Mouse (Mus musculus): ENCODE measurements at regions not wholly inside any gene's neighbourhood (a gene's known extent, or its start where the extent isn't known, plus 50 kb on each side); places are given as distances from the start of the nearest gene placed in this dataset.

GRCm38 (mm10) chr10:16990227-16990626, 732.8 kb upstream of the Cited2 start:
- Histone ChIP-seq H3K27me3 (ENCODE audit: control insufficient read depth, insufficient read depth, low read length, poor library complexity, severe bottlenecking) (no peaks in the 10 kb centered on the region), H3K4me1 (ENCODE audit: control insufficient read depth, insufficient read depth, low read length) (no peaks in the 10 kb centered on the region)
- no peak for TF ChIP-seq EP300 (IDR thresholded peaks at IDR 0.05; ENCODE audit: insufficient read depth, low read depth, low read length)
- no peak for TF ChIP-seq POLR2A (IDR thresholded peaks at IDR 0.05; ENCODE audit: insufficient read depth, low read length)
- TF ChIP-seq CTCF (IDR thresholded peaks at IDR 0.05; ENCODE audit: low read depth, low read length), result no peak

GRCm38 (mm10) chr10:16993789-16994188, 729.2 kb upstream of the Cited2 start:
- no peaks in the 10 kb centered on the region for H3K9me3 ChIP-seq (replicated peaks; ENCODE audit: control insufficient read depth, insufficient read depth, low read length, poor library complexity, severe bottlenecking)
- H3K27ac ChIP-seq (ENCODE audit: insufficient read depth, low read length), result no peak overlapping the region
- no peaks in the 10 kb centered on the region for H3K36me3 ChIP-seq (ENCODE audit: control insufficient read depth, insufficient read depth, low read length, poor library complexity, severe bottlenecking)
- H3K9ac ChIP-seq (ENCODE audit: low read depth, poor library complexity, severe bottlenecking), result no peak overlapping the region
- TF ChIP-seq EP300 (IDR thresholded peaks at IDR 0.05; ENCODE audit: insufficient read depth, low read depth, low read length) (no peak), CTCF (IDR thresholded peaks at IDR 0.05; ENCODE audit: low read depth, low read length) (no peak), POLR2A (IDR thresholded peaks at IDR 0.05; ENCODE audit: insufficient read depth, low read length) (no peak)
- no peaks in the 10 kb centered on the region for H3K4me1 ChIP-seq (ENCODE audit: control insufficient read depth, insufficient read depth, low read length)
- H3K4me3 ChIP-seq (ENCODE audit: low read depth, low read length), result no peak overlapping the region
- H3K27me3 ChIP-seq (ENCODE audit: control insufficient read depth, insufficient read depth, low read length, poor library complexity, severe bottlenecking), result no peaks in the 10 kb centered on the region

More at GRCm38 (mm10) chr10:16990227-16990626, 732.8 kb upstream of the Cited2 start:
- Histone ChIP-seq H3K36me3 (ENCODE audit: control insufficient read depth, insufficient read depth, low read length, poor library complexity, severe bottlenecking) (no peaks in the 10 kb centered on the region), H3K27ac (ENCODE audit: insufficient read depth, low read length) (no peak overlapping the region), H3K9me3 (replicated peaks; ENCODE audit: control insufficient read depth, insufficient read depth, low read length, poor library complexity, severe bottlenecking) (no peaks in the 10 kb centered on the region), H3K4me3 (ENCODE audit: low read depth, low read length) (no peak overlapping the region), H3K9ac (ENCODE audit: low read depth, poor library complexity, severe bottlenecking) (no peak overlapping the region)

GRCm38 (mm10) chr10:16994526-16994925, 728.5 kb upstream of the Cited2 start:
- H3K9ac ChIP-seq (ENCODE audit: low read depth, poor library complexity, severe bottlenecking), result no peak overlapping the region
- H3K27ac ChIP-seq (ENCODE audit: insufficient read depth, low read length), result no peak overlapping the region
- H3K9me3 ChIP-seq (replicated peaks; ENCODE audit: control insufficient read depth, insufficient read depth, low read length, poor library complexity, severe bottlenecking), result no peaks in the 10 kb centered on the region
- TF ChIP-seq POLR2A (IDR thresholded peaks at IDR 0.05; ENCODE audit: insufficient read depth, low read length), result no peak
- TF ChIP-seq EP300 (IDR thresholded peaks at IDR 0.05; ENCODE audit: insufficient read depth, low read depth, low read length), result no peak
- TF ChIP-seq CTCF (IDR thresholded peaks at IDR 0.05; ENCODE audit: low read depth, low read length), result no peak
- H3K4me3 ChIP-seq (ENCODE audit: low read depth, low read length), result no peak overlapping the region
- H3K4me1 ChIP-seq (ENCODE audit: control insufficient read depth, insufficient read depth, low read length), result no peaks in the 10 kb centered on the region
- no peaks in the 10 kb centered on the region for H3K27me3 ChIP-seq (ENCODE audit: control insufficient read depth, insufficient read depth, low read length, poor library complexity, severe bottlenecking)
- H3K36me3 ChIP-seq (ENCODE audit: control insufficient read depth, insufficient read depth, low read length, poor library complexity, severe bottlenecking), result no peaks in the 10 kb centered on the region

GRCm38 (mm10) chr10:16995010-16995409, 728.0 kb upstream of the Cited2 start:
- no peaks in the 10 kb centered on the region for H3K27me3 ChIP-seq (ENCODE audit: control insufficient read depth, insufficient read depth, low read length, poor library complexity, severe bottlenecking)
- H3K4me3 ChIP-seq (ENCODE audit: low read depth, low read length), result no peak overlapping the region
- no peaks in the 10 kb centered on the region for H3K36me3 ChIP-seq (ENCODE audit: control insufficient read depth, insufficient read depth, low read length, poor library complexity, severe bottlenecking)
- H3K9ac ChIP-seq (ENCODE audit: low read depth, poor library complexity, severe bottlenecking), result no peak overlapping the region
- H3K4me1 ChIP-seq (ENCODE audit: control insufficient read depth, insufficient read depth, low read length), result no peaks in the 10 kb centered on the region
- H3K27ac ChIP-seq (ENCODE audit: insufficient read depth, low read length), result no peak overlapping the region
- H3K9me3 ChIP-seq (replicated peaks; ENCODE audit: control insufficient read depth, insufficient read depth, low read length, poor library complexity, severe bottlenecking), result no peaks in the 10 kb centered on the region
- TF ChIP-seq EP300 (IDR thresholded peaks at IDR 0.05; ENCODE audit: insufficient read depth, low read depth, low read length) (no peak), POLR2A (IDR thresholded peaks at IDR 0.05; ENCODE audit: insufficient read depth, low read length) (no peak), CTCF (IDR thresholded peaks at IDR 0.05; ENCODE audit: low read depth, low read length) (no peak)

- Histone ChIP-seq H3K9me3 (replicated peaks; ENCODE audit: control insufficient read depth, insufficient read depth, low read length, poor library complexity, severe bottlenecking) (no peaks in the 10 kb centered on the region), H3K4me1 (ENCODE audit: control insufficient read depth, insufficient read depth, low read length) (no peaks in the 10 kb centered on the region), H3K9ac (ENCODE audit: low read depth, poor library complexity, severe bottlenecking) (no peak overlapping the region), H3K36me3 (ENCODE audit: control insufficient read depth, insufficient read depth, low read length, poor library complexity, severe bottlenecking) (no peaks in the 10 kb centered on the region), H3K27ac (ENCODE audit: insufficient read depth, low read length) (no peak overlapping the region), H3K27me3 (ENCODE audit: control insufficient read depth, insufficient read depth, low read length, poor library complexity, severe bottlenecking) (no peaks in the 10 kb centered on the region), H3K4me3 (ENCODE audit: low read depth, low read length) (no peak overlapping the region)
- TF ChIP-seq POLR2A (IDR thresholded peaks at IDR 0.05; ENCODE audit: insufficient read depth, low read length) (no peak), CTCF (IDR thresholded peaks at IDR 0.05; ENCODE audit: low read depth, low read length) (no peak)
Measured at GRCm38 (mm10) chr10:16996820-16997466, 726.1 kb upstream of the Cited2 start.

- TF ChIP-seq CTCF (IDR thresholded peaks at IDR 0.05; ENCODE audit: low read depth, low read length) (no peak), EP300 (IDR thresholded peaks at IDR 0.05; ENCODE audit: insufficient read depth, low read depth, low read length) (no peak), POLR2A (IDR thresholded peaks at IDR 0.05; ENCODE audit: insufficient read depth, low read length) (no peak)
- Histone ChIP-seq H3K4me1 (ENCODE audit: control insufficient read depth, insufficient read depth, low read length) (no peaks in the 10 kb centered on the region), H3K36me3 (ENCODE audit: control insufficient read depth, insufficient read depth, low read length, poor library complexity, severe bottlenecking) (no peaks in the 10 kb centered on the region), H3K27me3 (ENCODE audit: control insufficient read depth, insufficient read depth, low read length, poor library complexity, severe bottlenecking) (no peaks in the 10 kb centered on the region), H3K9me3 (replicated peaks; ENCODE audit: control insufficient read depth, insufficient read depth, low read length, poor library complexity, severe bottlenecking) (no peaks in the 10 kb centered on the region), H3K9ac (ENCODE audit: low read depth, poor library complexity, severe bottlenecking) (no peak overlapping the region), H3K4me3 (ENCODE audit: low read depth, low read length) (no peak overlapping the region), H3K27ac (ENCODE audit: insufficient read depth, low read length) (no peak overlapping the region)
Measured at GRCm38 (mm10) chr10:17001320-17001719, 721.7 kb upstream of the Cited2 start.

All from ES-Bruce4 (cell line).